Mouse (Mus musculus) urinary bladder, postnatal 10 days (tissue): Measurements from ENCODE around the gene Uqcr11.

Experiments
- DNase-seq: peaks from one replicate; pipeline ENCODE4 v3.0.0; 2022; ENCODE audit warnings: low spot score

Gene Uqcr11

GRCm38 (mm10) chr10:80399191-80399972, 7.2 kb downstream of the Uqcr11 start, which contains the start of gene Mbd3:
Gene Mbd3, minus strand, starts transcription at chr10:80399550.
- peak; percentile 97 for DNase-seq

- DNase-seq: peak; percentile 91
Observed at GRCm38 (mm10) chr10:80398719-80399190, 7.9 kb downstream of the Uqcr11 start.

- DNase-seq: no peak
Observed at GRCm38 (mm10) chr10:80398174-80398535, 8.5 kb downstream of the Uqcr11 start.

- DNase-seq: no peak
Observed at GRCm38 (mm10) chr10:80397524-80398173, 9.0 kb downstream of the Uqcr11 start.

GRCm38 (mm10) chr10:80396822-80397523, 9.7 kb downstream of the Uqcr11 start:
- no peak for DNase-seq

GRCm38 (mm10) chr10:80395025-80395627, 11.5 kb downstream of the Uqcr11 start:
- DNase-seq: no peak

- DNase-seq: no peak
Observed at GRCm38 (mm10) chr10:80392687-80393086, 13.9 kb downstream of the Uqcr11 start.

- no peak for DNase-seq
Observed at GRCm38 (mm10) chr10:80390697-80391096, 15.9 kb downstream of the Uqcr11 start.

- DNase-seq: no peak
Observed at GRCm38 (mm10) chr10:80389185-80389708, 17.4 kb downstream of the Uqcr11 start.

- DNase-seq: no peak
Observed at GRCm38 (mm10) chr10:80388731-80389130, 17.9 kb downstream of the Uqcr11 start.

- peak; percentile 60 for DNase-seq
Observed at GRCm38 (mm10) chr10:80387522-80387959, 19.1 kb downstream of the Uqcr11 start, which contains the start of gene Mex3d. Gene Mex3d, minus strand, starts transcription at chr10:80387659.

GRCm38 (mm10) chr10:80386735-80387471, 19.7 kb downstream of the Uqcr11 start:
- no peak for DNase-seq

- no peak for DNase-seq
Observed at GRCm38 (mm10) chr10:80385811-80386734, 20.6 kb downstream of the Uqcr11 start.

- no peak for DNase-seq
Observed at GRCm38 (mm10) chr10:80385310-80385709, 21.3 kb downstream of the Uqcr11 start.

- DNase-seq: no peak
Observed at GRCm38 (mm10) chr10:80384709-80385108, 21.9 kb downstream of the Uqcr11 start.

GRCm38 (mm10) chr10:80384115-80384639, 22.5 kb downstream of the Uqcr11 start:
- no peak for DNase-seq

- DNase-seq: no peak
Observed at GRCm38 (mm10) chr10:80383431-80383830, 23.2 kb downstream of the Uqcr11 start.

- no peak for DNase-seq
Observed at GRCm38 (mm10) chr10:80382641-80383365, 23.8 kb downstream of the Uqcr11 start.

- DNase-seq: no peak
Observed at GRCm38 (mm10) chr10:80377716-80378115, 28.9 kb downstream of the Uqcr11 start.
